Mouse (Mus musculus) adrenal gland (tissue): ENCODE data around the gene Samd11.

ENCODE experiments used
- intact Hi-C: fragments of 180-260 bp; cut with DNase I; formaldehyde crosslinking; loops from one replicate; pipeline ENCODE4 v1.15.1; 2025
- long read RNA-seq, 2 experiments: library from polyadenylated mRNA; unstranded; transcript quantifications; one replicate each; pipeline ENCODE4 v2.0.0; 2020; ENCODE audit warnings: borderline replicate concordance in 1 of 2; ENCODE audit not compliant: insufficient replicate concordance in 1 of 2

The Samd11 gene
- long read RNA-seq, experiment 1: 0 reads
- long read RNA-seq, experiment 2: 0 reads

- intact Hi-C loops: no loop called here
These were observed at the start of gene Samd11 for GRCm38 (mm10) chr4:156255078-156255839. TSS of gene Samd11 (minus strand) at chr4:156255657.

DNA sequence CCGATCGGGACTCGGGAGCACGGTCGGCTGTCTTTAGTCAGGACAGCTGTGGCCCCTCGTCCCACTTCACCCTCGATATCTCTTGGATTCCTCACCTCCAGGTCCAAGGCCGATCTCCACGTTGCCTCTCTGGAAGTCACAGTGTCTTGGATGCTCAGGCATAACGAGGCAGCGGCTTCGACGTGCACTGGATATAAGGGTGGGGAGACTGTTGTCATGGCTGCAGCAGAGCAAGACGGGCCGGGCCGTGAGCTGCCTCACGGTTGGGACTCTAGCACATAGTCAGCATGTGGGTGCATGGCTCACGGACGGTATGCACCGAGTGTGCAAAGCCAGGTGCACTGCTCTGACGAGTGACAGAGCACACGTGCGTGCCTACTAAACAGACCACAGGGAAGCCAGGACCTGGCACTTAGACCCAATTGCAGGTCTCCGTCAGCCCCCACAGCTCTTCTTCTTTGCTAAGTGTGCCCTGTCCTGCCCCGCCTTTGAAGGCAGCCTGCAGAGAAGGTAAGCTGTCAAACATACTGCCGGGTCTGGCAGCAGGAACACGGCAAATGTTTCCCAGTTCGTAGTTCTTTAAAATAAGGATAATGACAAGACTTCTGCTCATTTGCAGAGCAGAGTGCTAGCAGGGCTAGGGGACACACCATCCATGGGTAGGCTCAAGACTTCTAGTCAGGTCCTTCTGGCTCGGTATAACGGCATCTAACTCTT lies 938 bp downstream of the Samd11 start:
- intact Hi-C loops: no loop called here

DNA sequence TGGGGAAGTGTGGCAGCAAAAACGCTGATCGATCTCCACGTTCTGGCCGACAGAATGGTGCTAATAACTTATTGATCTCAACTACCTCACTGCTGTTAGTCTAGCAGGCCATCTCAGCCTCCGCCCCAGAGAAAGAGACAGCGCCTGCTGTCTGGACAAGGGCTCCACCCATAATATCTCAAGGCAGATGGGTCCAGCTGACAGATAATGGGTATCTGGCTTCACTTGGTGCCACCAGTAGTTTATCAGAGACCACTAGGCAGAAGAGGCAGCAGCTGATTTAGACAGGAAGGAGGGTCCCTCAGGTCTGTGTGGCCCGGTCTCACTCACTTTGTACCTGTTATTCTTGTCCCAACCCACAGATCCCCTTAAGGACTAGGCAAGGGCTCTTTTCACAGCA lies 2.4 kb downstream of the Samd11 start:
- intact Hi-C loops: no loop called here

GRCm38 (mm10) chr4:156252619-156253018 lies 2.8 kb downstream of the Samd11 start:
- intact Hi-C loops: no loop called here

GRCm38 (mm10) chr4:156252140-156252539 lies 3.3 kb downstream of the Samd11 start:
- intact Hi-C loops: no loop called here

GRCm38 (mm10) chr4:156251081-156251480 lies 4.4 kb downstream of the Samd11 start:
- intact Hi-C loops: no loop called here

DNA sequence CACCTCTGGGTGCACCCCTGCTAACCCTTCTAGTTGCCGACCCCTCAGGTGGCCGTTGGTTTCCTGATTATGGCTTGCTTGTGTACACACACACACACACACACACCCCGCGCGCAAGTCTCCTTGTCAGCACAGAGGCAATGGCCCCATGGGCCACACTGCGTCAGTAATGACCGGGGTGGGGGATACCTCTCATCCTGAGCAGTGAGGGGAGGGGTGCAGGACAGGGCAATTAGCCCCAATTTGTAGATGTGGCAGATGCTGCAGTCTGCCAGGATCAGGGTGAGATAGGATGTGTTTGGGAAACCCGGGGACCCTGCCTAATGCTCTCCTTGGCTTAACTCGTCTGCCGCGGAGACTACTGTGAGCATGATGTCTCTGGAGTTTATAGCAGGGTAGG lies 5.9 kb downstream of the Samd11 start:
- intact Hi-C loops: no loop called here

DNA sequence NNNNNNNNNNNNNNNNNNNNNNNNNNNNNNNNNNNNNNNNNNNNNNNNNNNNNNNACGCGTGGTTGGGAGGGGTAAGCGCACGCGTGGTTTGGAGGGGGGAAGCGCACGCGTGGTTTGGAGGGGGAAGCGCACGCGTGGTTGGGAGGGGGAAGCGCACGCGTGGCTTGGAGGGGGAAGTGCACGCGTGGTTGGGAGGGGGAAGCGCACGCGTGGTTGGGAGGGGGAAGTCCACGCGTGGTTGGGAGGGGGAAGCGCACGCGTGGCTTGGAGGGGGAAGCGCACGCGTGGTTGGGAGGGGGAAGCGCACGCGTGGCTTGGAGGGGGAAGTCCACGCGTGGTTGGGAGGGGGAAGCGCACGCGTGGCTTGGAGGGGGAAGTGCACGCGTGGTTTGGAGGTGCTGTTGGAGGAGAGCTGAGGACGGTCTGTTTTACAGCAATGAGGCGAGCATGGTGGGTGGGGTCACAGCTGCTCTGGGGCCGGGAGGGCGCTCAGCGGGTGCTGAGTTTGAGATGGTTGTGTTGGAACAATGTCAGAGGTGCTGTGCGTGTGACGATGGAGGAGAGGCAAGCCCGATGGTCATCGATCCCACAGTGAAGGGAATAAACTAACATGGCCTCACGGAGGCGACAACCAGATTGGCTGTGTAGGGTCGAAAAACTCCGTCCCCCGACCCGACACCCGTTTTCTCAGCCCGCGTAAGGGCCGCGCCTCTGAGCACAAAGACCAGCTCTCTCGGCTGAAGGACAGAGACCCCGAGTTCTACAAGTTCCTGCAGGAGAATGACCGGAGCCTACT lies 18.6 kb downstream of the Samd11 start:
- intact Hi-C loops: no loop called here

DNA sequence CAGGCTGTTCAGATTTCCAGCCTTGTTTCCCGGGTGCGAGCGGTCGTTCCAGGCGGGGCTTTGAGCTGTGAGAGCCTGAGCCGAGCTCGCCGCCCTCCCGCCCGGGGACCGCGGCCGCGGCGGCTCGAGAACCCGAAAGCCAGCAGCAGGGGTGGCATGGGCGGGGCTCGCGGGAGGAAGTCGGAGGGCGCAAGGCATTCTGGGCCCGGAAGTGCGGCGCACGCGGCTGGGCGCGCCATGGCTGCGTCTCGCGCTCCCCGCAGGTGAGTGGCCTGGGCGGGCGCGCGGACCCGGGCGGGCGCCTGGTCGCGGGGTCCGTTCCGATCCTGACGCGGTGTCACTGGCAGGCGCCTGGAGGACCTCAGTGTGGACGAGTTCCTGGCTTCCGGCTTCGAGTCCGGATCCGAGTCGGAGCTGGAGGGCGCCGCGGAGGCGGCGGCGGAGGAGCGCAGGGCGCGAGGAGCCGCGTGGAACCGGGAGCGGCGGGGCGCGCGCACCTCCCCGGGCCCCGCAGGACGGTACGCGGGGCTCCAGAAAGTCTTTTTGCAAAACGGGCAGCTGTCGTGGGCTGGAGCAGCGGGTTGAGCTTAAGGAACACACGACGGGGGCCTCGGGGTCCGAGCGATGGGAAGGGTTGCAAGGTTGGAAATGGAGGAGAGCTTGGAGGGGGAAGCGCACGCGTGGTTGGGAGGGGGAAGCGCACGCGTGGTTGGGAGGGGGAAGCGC lies 19.5 kb downstream of the Samd11 start, which contains the start of gene Noc2l:
Noc2l (plus strand) TSS at position 203 of the 726 bp plus-strand sequence.
- intact Hi-C loops: no loop called here

DNA sequence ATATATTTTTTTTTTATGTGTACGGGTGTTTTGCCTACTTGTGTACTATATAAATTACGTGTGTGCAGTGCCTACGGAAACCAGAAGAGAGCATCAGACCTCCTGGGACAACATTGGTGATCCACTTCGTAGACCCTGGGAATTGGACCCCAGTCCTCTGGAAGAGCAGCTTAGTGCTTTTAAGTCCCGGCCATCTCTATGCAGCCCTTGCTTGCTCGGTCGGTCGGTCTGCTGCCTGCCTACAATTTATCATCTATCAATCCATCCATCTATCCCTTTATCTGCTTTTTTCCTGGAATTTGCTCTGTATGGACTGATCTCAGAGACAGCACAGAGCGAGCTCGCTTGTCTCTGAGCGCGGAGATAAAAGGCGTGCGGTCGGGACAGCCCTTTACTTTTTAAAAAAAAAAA lies 20.1 kb downstream of the Samd11 start:
- intact Hi-C loops: no loop called here

- intact Hi-C loops: no loop called here
These were observed 20.7 kb downstream of the Samd11 start, which contains the start of gene Plekhn1 for GRCm38 (mm10) chr4:156234701-156235213. TSS of gene Plekhn1 (minus strand) at chr4:156234857.

DNA sequence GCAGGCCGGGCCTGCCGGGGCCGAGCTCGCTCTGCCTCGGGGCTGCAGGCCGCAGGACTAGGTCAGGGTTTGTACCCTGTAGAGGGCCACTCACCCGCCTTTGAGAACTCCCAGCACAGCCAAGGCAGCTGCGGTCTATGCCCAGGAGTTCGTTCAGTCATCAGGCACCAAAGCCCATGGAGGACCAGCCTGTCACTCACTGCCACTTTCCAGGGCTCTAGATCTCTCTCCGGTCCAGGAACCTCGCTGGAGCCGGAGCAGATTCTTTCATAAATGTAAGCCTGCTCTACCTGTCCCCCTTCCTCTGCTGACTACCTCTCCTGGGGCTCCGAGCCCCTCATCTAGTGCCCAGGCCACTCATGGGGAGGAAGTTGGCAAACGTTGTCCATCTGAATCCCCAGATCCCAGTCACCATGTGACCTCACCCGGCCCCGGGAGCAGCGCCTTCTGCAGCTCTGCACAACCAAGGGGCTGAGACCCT lies 21.4 kb downstream of the Samd11 start:
- intact Hi-C loops: no loop called here

DNA sequence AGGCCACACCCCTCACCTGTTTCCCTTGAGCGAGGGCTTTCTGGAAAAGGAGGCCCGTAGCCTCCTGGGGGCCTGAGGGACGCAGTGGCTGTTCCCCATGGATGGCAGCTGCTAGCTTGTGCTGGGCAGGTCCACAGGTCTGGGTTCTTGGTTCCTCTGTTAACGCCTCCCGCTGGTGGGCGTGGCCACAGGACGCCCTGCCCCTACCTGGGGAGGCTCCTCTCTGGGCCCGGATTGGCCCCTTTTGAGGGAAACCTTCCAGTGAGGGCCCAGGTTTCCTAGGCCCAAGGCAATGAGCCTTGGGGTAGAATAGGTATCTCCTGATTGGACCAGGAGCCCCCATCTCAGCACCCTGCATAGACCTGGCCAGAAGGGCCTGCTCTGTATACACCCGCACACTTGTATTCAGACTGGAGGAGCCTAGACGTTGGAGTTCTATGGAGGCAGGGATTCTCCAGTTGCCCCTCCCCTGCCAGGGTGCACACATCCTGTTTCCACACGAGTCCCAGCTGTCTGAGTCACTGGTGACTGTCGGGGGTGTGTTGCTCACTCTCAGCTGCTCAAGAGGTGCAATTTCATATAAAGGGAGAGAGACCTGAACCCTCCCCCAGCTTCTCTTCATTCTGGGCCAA lies 26.9 kb downstream of the Samd11 start:
- intact Hi-C loops: no loop called here

DNA sequence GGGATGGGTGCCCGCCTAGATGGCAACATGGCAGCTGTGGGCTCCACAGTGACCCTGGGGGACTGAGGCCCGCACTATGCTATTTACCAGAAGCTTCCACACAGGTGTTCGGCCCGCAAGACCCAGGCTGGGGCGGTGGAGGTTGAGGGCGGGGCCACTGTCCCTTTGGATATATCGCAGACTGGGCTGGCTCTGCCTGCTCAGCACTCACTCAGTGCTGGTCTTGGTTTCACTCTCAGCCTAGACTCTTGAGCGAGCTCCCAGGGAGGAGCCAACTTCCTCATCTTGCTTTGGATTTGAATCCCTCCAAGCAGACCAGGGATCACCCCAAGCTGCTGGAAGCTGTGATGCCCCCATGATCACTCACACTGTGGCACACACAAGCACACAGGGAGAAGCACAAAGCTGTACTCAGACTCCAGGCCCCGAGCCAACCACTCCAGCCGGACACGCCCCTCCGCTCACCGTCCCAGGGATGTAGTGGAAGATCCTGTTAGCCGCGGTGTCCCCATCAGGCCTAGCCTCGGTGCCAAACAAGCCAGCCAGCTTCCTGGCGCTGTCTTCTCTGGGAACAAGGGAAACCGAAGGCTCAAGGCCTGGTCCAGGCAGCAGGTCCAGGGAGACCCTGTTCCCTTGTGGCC lies 27.6 kb downstream of the Samd11 start:
- intact Hi-C loops: no loop called here

- intact Hi-C loops: no loop called here
These were observed 31.2 kb downstream of the Samd11 start for GRCm38 (mm10) chr4:156224276-156224675.

GRCm38 (mm10) chr4:156219936-156220335 lies 35.5 kb downstream of the Samd11 start:
- intact Hi-C loops: no loop called here

DNA sequence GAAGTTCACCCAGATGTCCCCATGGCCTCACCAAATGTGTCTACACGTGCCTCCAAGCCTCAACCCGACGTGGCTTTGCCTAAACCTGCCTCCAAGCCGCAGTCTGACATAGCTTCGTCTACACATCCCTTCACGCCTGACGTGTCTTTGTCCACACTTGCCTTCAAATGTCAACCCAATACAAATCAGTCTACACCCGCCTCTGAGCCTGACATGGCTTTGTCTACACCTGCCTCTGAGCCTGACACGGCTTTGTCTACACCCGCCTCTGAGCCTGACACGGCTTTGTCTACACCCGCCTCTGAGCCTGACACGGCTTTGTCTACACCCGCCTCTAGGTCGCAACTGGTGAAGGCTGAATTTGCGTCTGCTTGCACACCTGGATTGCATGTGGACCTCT lies 37.6 kb downstream of the Samd11 start:
- intact Hi-C loops: no loop called here

GRCm38 (mm10) chr4:156217022-156217669 lies 38.3 kb downstream of the Samd11 start:
- intact Hi-C loops: no loop called here

DNA sequence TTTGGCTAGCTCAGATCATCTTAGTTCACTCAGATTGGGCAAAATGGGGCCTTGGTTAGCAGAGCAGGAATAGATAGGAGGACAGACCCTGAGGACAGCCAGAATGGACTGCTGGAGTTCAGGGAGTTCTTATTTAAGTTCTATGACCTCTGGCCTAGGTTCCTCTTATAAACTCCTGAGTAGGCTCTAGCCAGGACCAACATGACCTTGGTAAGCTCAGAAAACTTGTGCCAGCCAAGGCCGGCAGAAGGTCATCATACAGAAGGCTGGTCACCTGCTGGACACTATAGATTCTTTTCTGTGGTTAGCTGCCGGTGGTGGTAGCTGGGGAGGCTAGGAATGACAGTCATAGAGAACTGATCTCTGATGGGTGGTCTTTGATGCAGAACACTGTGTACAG lies 39.3 kb downstream of the Samd11 start:
- intact Hi-C loops: no loop called here
